Mouse (Mus musculus): ENCODE measurements around the gene Cd79b. TPM values are rescaled to one million over a fixed set of nuclear protein-coding genes. Genes with fewer than 3 reads are reported as not detected.
"Not testable (repeated sequence)": the region's sequence is repeated elsewhere in the genome, so short reads cannot be mapped to it uniquely, and the experiment has no call there.

Gene Cd79b
- total RNA-seq (2021): not detected
- long read RNA-seq: 0 reads

GRCm38 (mm10) chr11:106314333-106314812, at the start of gene Cd79b:
Gene Cd79b, minus strand, starts transcription at chr11:106314762.
- no peak for DNase-seq (ENCODE audit: low spot score in 2 of 2)

GRCm38 (mm10) chr11:106359350-106359749, 44.8 kb upstream of the Cd79b start:
- no peak for DNase-seq (ENCODE audit: low spot score in 2 of 2)

GRCm38 (mm10) chr11:106355382-106356128, 41.0 kb upstream of the Cd79b start:
- no peak for DNase-seq (ENCODE audit: low spot score in 2 of 2)

- DNase-seq (ENCODE audit: low spot score in 2 of 2): no peak
Observed at GRCm38 (mm10) chr11:106354181-106354580, 39.6 kb upstream of the Cd79b start.

GRCm38 (mm10) chr11:106353188-106353587, 38.6 kb upstream of the Cd79b start, which contains the start of gene Scn4a:
Gene Scn4a, minus strand, starts transcription at chr11:106353288.
- DNase-seq (ENCODE audit: low spot score in 2 of 2): no peak

GRCm38 (mm10) chr11:106351941-106352340, 37.4 kb upstream of the Cd79b start:
- DNase-seq (ENCODE audit: low spot score in 2 of 2): no peak

- DNase-seq (ENCODE audit: low spot score in 2 of 2): no peak
Observed at GRCm38 (mm10) chr11:106351253-106351652, 36.7 kb upstream of the Cd79b start.

- DNase-seq (ENCODE audit: low spot score in 2 of 2): no peak
Observed at GRCm38 (mm10) chr11:106350853-106351252, 36.3 kb upstream of the Cd79b start.

- DNase-seq (ENCODE audit: low spot score in 2 of 2): no peak
Observed at GRCm38 (mm10) chr11:106349772-106350171, 35.2 kb upstream of the Cd79b start.

- no peak for DNase-seq (ENCODE audit: low spot score in 2 of 2)
Observed at GRCm38 (mm10) chr11:106344910-106345309, 30.3 kb upstream of the Cd79b start.

- no peak for DNase-seq (ENCODE audit: low spot score in 2 of 2)
Observed at GRCm38 (mm10) chr11:106340990-106341520, 26.5 kb upstream of the Cd79b start.

- not testable (repeated sequence) for DNase-seq (ENCODE audit: low spot score in 2 of 2)
Observed at GRCm38 (mm10) chr11:106339323-106339722, 24.8 kb upstream of the Cd79b start.

GRCm38 (mm10) chr11:106338870-106339269, 24.3 kb upstream of the Cd79b start:
- DNase-seq (ENCODE audit: low spot score in 2 of 2): no peak

- no peak for DNase-seq (ENCODE audit: low spot score in 2 of 2)
Observed at GRCm38 (mm10) chr11:106338029-106338428, 23.5 kb upstream of the Cd79b start.

- DNase-seq (ENCODE audit: low spot score in 2 of 2): no peak
Observed at GRCm38 (mm10) chr11:106334066-106334465, 19.5 kb upstream of the Cd79b start.

- DNase-seq (ENCODE audit: low spot score in 2 of 2): no peak
Observed at GRCm38 (mm10) chr11:106332458-106332857, 17.9 kb upstream of the Cd79b start.

GRCm38 (mm10) chr11:106329682-106330081, 15.1 kb upstream of the Cd79b start:
- DNase-seq (ENCODE audit: low spot score in 2 of 2): peak in 1 of 2 experiments; percentile 46

- no peak for DNase-seq (ENCODE audit: low spot score in 2 of 2)
Observed at GRCm38 (mm10) chr11:106329128-106329527, 14.6 kb upstream of the Cd79b start.

GRCm38 (mm10) chr11:106328521-106328920, 14.0 kb upstream of the Cd79b start:
- DNase-seq (ENCODE audit: low spot score in 2 of 2): no peak

- DNase-seq (ENCODE audit: low spot score in 2 of 2): no peak
Observed at GRCm38 (mm10) chr11:106326475-106326874, 11.9 kb upstream of the Cd79b start.

GRCm38 (mm10) chr11:106325566-106326206, 11.1 kb upstream of the Cd79b start:
- peak; percentile 30 to 69 for DNase-seq (ENCODE audit: low spot score in 2 of 2)

- DNase-seq (ENCODE audit: low spot score in 2 of 2): no peak
Observed at GRCm38 (mm10) chr11:106324858-106325257, 10.3 kb upstream of the Cd79b start.

Data from layer of hippocampus, adult 18-20 months (tissue).